Mouse (Mus musculus): ENCODE measurements around the gene Olfr294.

The Olfr294 gene

DNA sequence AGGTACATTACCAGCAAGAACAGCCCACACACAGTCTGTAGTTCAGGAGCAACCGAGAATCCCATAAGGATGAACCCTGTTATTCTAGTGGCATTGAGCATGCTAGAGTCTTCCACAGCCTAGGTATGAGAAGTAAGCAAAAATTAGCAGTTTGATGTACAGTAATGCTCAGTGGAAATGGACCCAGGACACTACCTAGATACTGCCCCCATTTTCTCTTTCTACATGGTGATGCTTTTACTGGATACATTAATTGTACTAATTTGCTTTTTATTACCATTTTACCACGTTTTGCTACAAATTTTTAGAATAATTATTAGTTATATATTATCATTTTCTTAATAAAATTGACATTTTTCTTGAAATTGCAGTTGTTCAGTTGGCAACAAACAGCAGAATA, at the start of gene Olfr294:
Gene Olfr294, minus strand, starts transcription at position 101 of the 400 bp plus-strand sequence.
- no peak for DNase-seq (ENCODE audit: low spot score in 2 of 2)

DNA sequence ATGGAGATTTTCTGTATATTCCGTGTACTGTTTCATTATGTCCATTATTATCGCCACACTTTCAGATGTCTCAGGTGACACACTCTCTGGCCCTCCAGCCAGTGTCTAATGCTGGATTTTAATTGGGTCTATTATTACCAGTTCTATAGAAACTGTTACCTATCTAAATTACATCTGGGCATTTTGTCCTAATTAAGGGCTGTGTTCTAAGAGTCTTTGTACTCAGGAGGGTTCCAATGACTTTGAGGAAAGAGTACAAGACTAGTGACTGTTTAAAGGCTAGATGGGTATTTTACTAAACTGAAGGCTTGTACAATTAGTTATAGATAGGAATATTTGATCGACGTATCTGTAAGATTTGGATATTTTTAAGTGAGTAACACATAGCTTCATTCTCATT, 32.3 kb upstream of the Olfr294 start, which contains the start of gene Olfr293:
Gene Olfr293, plus strand, starts transcription at position 301 of the 400 bp plus-strand sequence.
- DNase-seq (ENCODE audit: low spot score in 2 of 2): no peak

DNA sequence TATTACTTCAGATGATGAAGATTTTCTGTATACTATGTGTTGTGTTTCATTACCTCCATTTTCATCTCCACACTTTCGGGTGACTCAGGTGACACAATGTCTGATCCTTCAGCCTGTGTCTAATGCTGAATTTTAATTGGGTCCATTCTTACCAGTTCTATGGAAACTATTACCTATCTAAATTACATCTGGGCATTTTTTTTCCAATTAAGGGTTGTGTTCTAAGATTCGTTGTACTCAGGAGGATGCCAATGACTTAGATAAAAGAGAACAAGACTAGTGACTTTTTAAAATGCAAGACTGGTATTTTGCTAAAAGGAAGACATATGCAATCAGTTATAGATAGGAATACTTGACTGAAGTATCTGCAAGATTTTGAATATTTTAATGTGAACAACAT, 32.9 kb downstream of the Olfr294 start, which contains the start of gene Olfr295:
Gene Olfr295, plus strand, starts transcription at position 301 of the 400 bp plus-strand sequence.
- no peak for DNase-seq (ENCODE audit: low spot score in 2 of 2)
